Mouse (Mus musculus) testis, adult 2 months (tissue): ENCODE data around the gene Prdm1. TPM values are rescaled to one million over a fixed set of nuclear protein-coding genes. Genes with fewer than 3 reads are reported as not detected.

Experiments
- H3K27ac ChIP-seq: fragments of 200-500 bp; 2 replicates; pipeline ENCODE4 v1.5.1; 2012; ENCODE audit warnings: low read depth, low read length; ENCODE audit not compliant: control insufficient read depth, insufficient read depth
- H3K27me3 ChIP-seq: fragments of 200-500 bp; 2 replicates; pipeline ENCODE4 v1.6.1; 2012; ENCODE audit warnings: mild to moderate bottlenecking, low read length, moderate library complexity; ENCODE audit not compliant: control insufficient read depth, insufficient read depth
- H3K36me3 ChIP-seq: fragments of 200-500 bp; 2 replicates; pipeline ENCODE4 v1.6.1; 2012; ENCODE audit warnings: mild to moderate bottlenecking, low read length; ENCODE audit not compliant: control insufficient read depth, insufficient read depth
- H3K4me1 ChIP-seq: fragments of 200-500 bp; 2 replicates; pipeline ENCODE4 v1.6.1; 2012; ENCODE audit warnings: low read length; ENCODE audit not compliant: control insufficient read depth, insufficient read depth
- H3K4me3 ChIP-seq: fragments of 200-500 bp; 2 replicates; pipeline ENCODE4 v1.5.1; 2012; ENCODE audit warnings: low read depth, mild to moderate bottlenecking, low read length, moderate library complexity, mixed read lengths; ENCODE audit not compliant: control insufficient read depth
- CTCF ChIP-seq: fragments of 200-500 bp; IDR thresholded peaks from 2 replicates; pipeline ENCODE4 v1.5.1; 2012; ENCODE audit warnings: low read depth, mild to moderate bottlenecking, inconsistent platforms, low read length, moderate library complexity; ENCODE audit not compliant: control insufficient read depth, insufficient read depth, insufficient replicate concordance
- POLR2A ChIP-seq: fragments of 200-500 bp; IDR thresholded peaks from 2 replicates; pipeline ENCODE4 v1.6.1; 2012; ENCODE audit warnings: low read depth, mild to moderate bottlenecking, inconsistent platforms, low read length, moderate library complexity; ENCODE audit not compliant: control insufficient read depth
- polyA plus RNA-seq: library from polyadenylated mRNA; depleted of rRNA; stranded (reverse); fragments of >200 nt; gene quantifications from 2 replicates; pipeline ENCODE4 v1.2.3, GENCODE M21; 2012

Prdm1 gene
- polyA plus RNA-seq, 1 experiment = 0.04 TPM

- Histone ChIP-seq H3K4me3 (no peak overlapping the region), H3K27me3 (no peaks in the 10 kb centered on the region), H3K4me1 (no peaks in the 10 kb centered on the region), H3K27ac (no peak overlapping the region), H3K36me3 (no peaks in the 10 kb centered on the region)
- TF ChIP-seq CTCF (no peak), POLR2A (no peak)
Observed at GRCm38 (mm10) chr10:44390286-44390685, 138.0 kb downstream of the Prdm1 start.

GRCm38 (mm10) chr10:44388706-44389233, 139.5 kb downstream of the Prdm1 start:
- Histone ChIP-seq H3K27me3 (no peaks in the 10 kb centered on the region), H3K4me3 (no peak overlapping the region), H3K36me3 (no peaks in the 10 kb centered on the region), H3K27ac (no peak overlapping the region), H3K4me1 (no peaks in the 10 kb centered on the region)
- TF ChIP-seq CTCF = no peak
- TF ChIP-seq POLR2A = no peak
